Mouse (Mus musculus) testis, adult 2 months (tissue): Measurements from ENCODE around the gene Ghrh.

Experiments used
- CTCF ChIP-seq: fragments of 200-500 bp; IDR thresholded peaks from 2 replicates; pipeline ENCODE4 v1.5.1; 2012; ENCODE audit warnings: low read depth, mild to moderate bottlenecking, inconsistent platforms, low read length, moderate library complexity; ENCODE audit not compliant: control insufficient read depth, insufficient read depth, insufficient replicate concordance
- POLR2A ChIP-seq: fragments of 200-500 bp; IDR thresholded peaks from 2 replicates; pipeline ENCODE4 v1.6.1; 2012; ENCODE audit warnings: low read depth, mild to moderate bottlenecking, inconsistent platforms, low read length, moderate library complexity; ENCODE audit not compliant: control insufficient read depth

GRCm38 (mm10) chr2:157373681-157374080, 26.4 kb upstream of the Ghrh start:
- TF ChIP-seq CTCF (no peak), POLR2A (no peak)
